Mouse (Mus musculus) right cerebral cortex, postnatal 4 days (tissue): ENCODE results near the gene Ypel2.
A peak's percentile ranks its signal among the peaks of the same experiment; 100 is the strongest.

Experiments
- DNase-seq: peaks from one replicate; pipeline ENCODE4 v3.0.0-alpha.2; 2022

Ypel2 gene

GRCm38 (mm10) chr11:86960331-86960730, 33.2 kb downstream of the Ypel2 start:
- no peak for DNase-seq

GRCm38 (mm10) chr11:86958721-86959675, 34.5 kb downstream of the Ypel2 start:
- no peak for DNase-seq

- DNase-seq = no peak
Observed at GRCm38 (mm10) chr11:86958182-86958581, 35.3 kb downstream of the Ypel2 start.

- no peak for DNase-seq
Observed at GRCm38 (mm10) chr11:86956363-86956762, 37.1 kb downstream of the Ypel2 start.

GRCm38 (mm10) chr11:86954616-86955270, 38.8 kb downstream of the Ypel2 start:
- DNase-seq = no peak

- no peak for DNase-seq
Observed at GRCm38 (mm10) chr11:86953096-86953495, 40.4 kb downstream of the Ypel2 start.

GRCm38 (mm10) chr11:86952659-86953058, 40.8 kb downstream of the Ypel2 start:
- DNase-seq = no peak

GRCm38 (mm10) chr11:86951672-86952071, 41.8 kb downstream of the Ypel2 start:
- no peak for DNase-seq

- DNase-seq = no peak
Observed at GRCm38 (mm10) chr11:86950491-86950890, 43.0 kb downstream of the Ypel2 start.

- DNase-seq = no peak
Observed at GRCm38 (mm10) chr11:86949951-86950441, 43.5 kb downstream of the Ypel2 start.

GRCm38 (mm10) chr11:86946644-86947195, 46.8 kb downstream of the Ypel2 start:
- no peak for DNase-seq

- DNase-seq = no peak
Observed at GRCm38 (mm10) chr11:86945933-86946332, 47.6 kb downstream of the Ypel2 start.

- no peak for DNase-seq
Observed at GRCm38 (mm10) chr11:86945058-86945457, 48.4 kb downstream of the Ypel2 start.

GRCm38 (mm10) chr11:86944539-86944938, 49.0 kb downstream of the Ypel2 start:
- DNase-seq = no peak

- DNase-seq = no peak
Observed at GRCm38 (mm10) chr11:86941904-86942303, 51.6 kb downstream of the Ypel2 start.

GRCm38 (mm10) chr11:86939503-86939902, 54.0 kb downstream of the Ypel2 start:
- DNase-seq = no peak

GRCm38 (mm10) chr11:86938551-86938950, 55.0 kb downstream of the Ypel2 start:
- DNase-seq = no peak

GRCm38 (mm10) chr11:86938108-86938507, 55.4 kb downstream of the Ypel2 start:
- no peak for DNase-seq

- no peak for DNase-seq
Observed at GRCm38 (mm10) chr11:86936938-86937337, 56.6 kb downstream of the Ypel2 start.

- DNase-seq = no peak
Observed at GRCm38 (mm10) chr11:86934895-86935294, 58.6 kb downstream of the Ypel2 start.

- no peak for DNase-seq
Observed at GRCm38 (mm10) chr11:86932201-86932600, 61.3 kb downstream of the Ypel2 start.

- peak; percentile 49 for DNase-seq
Observed at GRCm38 (mm10) chr11:86930636-86931180, 62.8 kb downstream of the Ypel2 start.

GRCm38 (mm10) chr11:86929985-86930384, 63.5 kb downstream of the Ypel2 start:
- no peak for DNase-seq
